Mouse (Mus musculus) layer of hippocampus, adult 18-20 months (tissue): ENCODE data around the gene Gm20903. TPM values are rescaled to one million over a fixed set of nuclear protein-coding genes. Genes with fewer than 3 reads are reported as not detected.
"Not testable (repeated sequence)": the region's sequence is repeated elsewhere in the genome, so short reads cannot be mapped to it uniquely, and the experiment has no call there.

Source experiments
- DNase-seq, 2 experiments: peaks; one replicate each; pipeline ENCODE4 v3.0.0; 2022; ENCODE audit warnings: low spot score in 2 of 2
- long read RNA-seq: library from polyadenylated mRNA; stranded (forward); transcript quantifications from one replicate; pipeline ENCODE4 v2.0.0, GENCODE M21; 2021
- total RNA-seq, 2 experiments: library from RNA; stranded (reverse); gene quantifications; 2 replicates each; pipeline ENCODE4 v1.2.3; 2021

Gene Gm20903
- total RNA-seq, result not detected
- long read RNA-seq, result 0 reads

DNA sequence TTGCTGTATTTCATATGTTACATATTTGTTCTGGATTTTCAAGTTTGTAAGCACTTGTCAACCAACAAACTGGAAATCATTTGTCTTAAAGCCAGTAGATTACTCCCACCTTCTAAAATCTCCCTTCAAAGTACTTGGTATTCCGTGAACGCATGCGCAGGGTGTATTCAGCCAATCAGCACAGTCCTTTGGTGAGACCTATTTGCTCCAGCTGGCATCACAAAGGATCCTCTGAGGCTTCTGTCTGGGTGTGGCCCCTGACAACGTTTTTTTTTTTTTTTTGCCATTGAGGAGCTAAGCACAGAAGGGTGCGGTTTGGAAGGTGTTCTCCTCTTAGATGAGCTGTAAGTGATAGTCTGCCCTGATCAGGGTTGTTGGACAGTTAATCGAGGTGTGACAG is at the start of gene Gm20903:
Gene Gm20903 (plus strand): TSS at position 301 of the 400 bp plus-strand sequence.
- DNase-seq, result not testable (repeated sequence)
